Mouse (Mus musculus): Measurements from ENCODE around the gene S100a3. TPM values are rescaled to one million over a fixed set of nuclear protein-coding genes. Genes with fewer than 3 reads are reported as not detected.

S100a3 gene
- polyA plus RNA-seq, 1 experiment from 2014 or later = 0.44 TPM

- no peak overlapping the region for H3K9ac ChIP-seq (replicated peaks; ENCODE audit: low read length)
- H3K36me3 ChIP-seq (ENCODE audit: insufficient read depth, low read length) = no peaks in the 10 kb centered on the region
- no peak overlapping the region for H3K27ac ChIP-seq (ENCODE audit: low read length)
- no peaks in the 10 kb centered on the region for H3K27me3 ChIP-seq (ENCODE audit: insufficient read depth, low read length)
- no peak for ATAC-seq (ENCODE audit: low FRiP score, low TSS enrichment)
- no peak overlapping the region for H3K4me2 ChIP-seq (replicated peaks; ENCODE audit: low read depth, low read length)
- H3K4me3 ChIP-seq (ENCODE audit: low read length) = no peak overlapping the region
- peaks cover 9% of the 10 kb centered on the region; the same call in 1 of the 2 replicates for H3K4me1 ChIP-seq (ENCODE audit: insufficient read depth, low read length)
- no peaks in the 10 kb centered on the region for H3K9me3 ChIP-seq (ENCODE audit: low read length)
- 74% methylated on average over 2 of the region's 2 CpGs for WGBS
Observed at GRCm38 (mm10) chr3:90550421-90550790, 10.0 kb upstream of the S100a3 start.

- H3K27me3 ChIP-seq (ENCODE audit: insufficient read depth, low read length) = no peaks in the 10 kb centered on the region
- H3K9ac ChIP-seq (replicated peaks; ENCODE audit: low read length) = no peak overlapping the region
- no peak overlapping the region for H3K4me2 ChIP-seq (replicated peaks; ENCODE audit: low read depth, low read length)
- H3K4me1 ChIP-seq (ENCODE audit: insufficient read depth, low read length) = peaks cover 9% of the 10 kb centered on the region; the same call in 1 of the 2 replicates
- H3K4me3 ChIP-seq (ENCODE audit: low read length) = no peak overlapping the region
- no peaks in the 10 kb centered on the region for H3K36me3 ChIP-seq (ENCODE audit: insufficient read depth, low read length)
- H3K27ac ChIP-seq (ENCODE audit: low read length) = no peak overlapping the region
- no peaks in the 10 kb centered on the region for H3K9me3 ChIP-seq (ENCODE audit: low read length)
- WGBS = 65% methylated on average over 2 of the region's 2 CpGs
- no peak for ATAC-seq (ENCODE audit: low FRiP score, low TSS enrichment)
Observed at GRCm38 (mm10) chr3:90552231-90552630, 8.1 kb upstream of the S100a3 start.

GRCm38 (mm10) chr3:90555954-90556353 lies 4.4 kb upstream of the S100a3 start:
- Histone ChIP-seq H3K9ac (replicated peaks; ENCODE audit: low read length) (no peak overlapping the region), H3K4me3 (ENCODE audit: low read length) (no peak overlapping the region), H3K9me3 (ENCODE audit: low read length) (no peaks in the 10 kb centered on the region), H3K4me1 (ENCODE audit: insufficient read depth, low read length) (no peaks in the 10 kb centered on the region), H3K27ac (ENCODE audit: low read length) (no peak overlapping the region), H3K36me3 (ENCODE audit: insufficient read depth, low read length) (no peaks in the 10 kb centered on the region), H3K27me3 (ENCODE audit: insufficient read depth, low read length) (no peaks in the 10 kb centered on the region), H3K4me2 (replicated peaks; ENCODE audit: low read depth, low read length) (no peak overlapping the region)
- 70% methylated on average over 5 of the region's 5 CpGs for WGBS
- ATAC-seq (ENCODE audit: low FRiP score, low TSS enrichment) = no peak

GRCm38 (mm10) chr3:90574691-90575090 lies 14.3 kb downstream of the S100a3 start:
- Histone ChIP-seq H3K4me3 (ENCODE audit: low read length) (no peak overlapping the region), H3K36me3 (ENCODE audit: insufficient read depth, low read length) (no peaks in the 10 kb centered on the region), H3K27ac (ENCODE audit: low read length) (no peak overlapping the region), H3K9ac (replicated peaks; ENCODE audit: low read length) (no peak overlapping the region), H3K9me3 (ENCODE audit: low read length) (no peaks in the 10 kb centered on the region), H3K4me2 (replicated peaks; ENCODE audit: low read depth, low read length) (no peak overlapping the region), H3K27me3 (ENCODE audit: insufficient read depth, low read length) (no peaks in the 10 kb centered on the region), H3K4me1 (ENCODE audit: insufficient read depth, low read length) (no peaks in the 10 kb centered on the region)
- no peak for ATAC-seq (ENCODE audit: low FRiP score, low TSS enrichment)
- 88% methylated on average over 5 of the region's 5 CpGs for WGBS

GRCm38 (mm10) chr3:90575320-90575719 lies 14.9 kb downstream of the S100a3 start:
- Histone ChIP-seq H3K27ac (ENCODE audit: low read length) (no peak overlapping the region), H3K9me3 (ENCODE audit: low read length) (no peaks in the 10 kb centered on the region), H3K4me3 (ENCODE audit: low read length) (no peak overlapping the region), H3K9ac (replicated peaks; ENCODE audit: low read length) (no peak overlapping the region), H3K36me3 (ENCODE audit: insufficient read depth, low read length) (no peaks in the 10 kb centered on the region), H3K4me2 (replicated peaks; ENCODE audit: low read depth, low read length) (no peak overlapping the region), H3K27me3 (ENCODE audit: insufficient read depth, low read length) (no peaks in the 10 kb centered on the region), H3K4me1 (ENCODE audit: insufficient read depth, low read length) (no peaks in the 10 kb centered on the region)
- no peak for ATAC-seq (ENCODE audit: low FRiP score, low TSS enrichment)
- 64% methylated on average over 3 of the region's 3 CpGs for WGBS

- ATAC-seq (ENCODE audit: low FRiP score, low TSS enrichment) = no peak
Observed at GRCm38 (mm10) chr3:90576351-90577001, 16.1 kb downstream of the S100a3 start.

GRCm38 (mm10) chr3:90579433-90579832 lies 19.1 kb downstream of the S100a3 start:
- no peaks in the 10 kb centered on the region for H3K36me3 ChIP-seq (ENCODE audit: insufficient read depth, low read length)
- WGBS = 32% methylated on average over 7 of the region's 7 CpGs
- H3K4me2 ChIP-seq (replicated peaks; ENCODE audit: low read depth, low read length) = no peak overlapping the region
- no peak overlapping the region for H3K4me3 ChIP-seq (ENCODE audit: low read length)
- H3K27me3 ChIP-seq (ENCODE audit: insufficient read depth, low read length) = no peaks in the 10 kb centered on the region
- no peak for ATAC-seq (ENCODE audit: low FRiP score, low TSS enrichment)
- H3K9me3 ChIP-seq (ENCODE audit: low read length) = no peaks in the 10 kb centered on the region
- no peak overlapping the region for H3K9ac ChIP-seq (replicated peaks; ENCODE audit: low read length)
- H3K27ac ChIP-seq (ENCODE audit: low read length) = no peak overlapping the region
- no peaks in the 10 kb centered on the region for H3K4me1 ChIP-seq (ENCODE audit: insufficient read depth, low read length)

More at GRCm38 (mm10) chr3:90576351-90577001, 16.1 kb downstream of the S100a3 start:
- H3K4me2 ChIP-seq (replicated peaks; ENCODE audit: low read depth, low read length) = no peak overlapping the region
- no peak overlapping the region for H3K4me3 ChIP-seq (ENCODE audit: low read length)
- no peak overlapping the region for H3K9ac ChIP-seq (replicated peaks; ENCODE audit: low read length)
- no peaks in the 10 kb centered on the region for H3K27me3 ChIP-seq (ENCODE audit: insufficient read depth, low read length)
- H3K27ac ChIP-seq (ENCODE audit: low read length) = no peak overlapping the region
- H3K4me1 ChIP-seq (ENCODE audit: insufficient read depth, low read length) = no peaks in the 10 kb centered on the region
- no peaks in the 10 kb centered on the region for H3K36me3 ChIP-seq (ENCODE audit: insufficient read depth, low read length)
- no peaks in the 10 kb centered on the region for H3K9me3 ChIP-seq (ENCODE audit: low read length)
- WGBS = 60% methylated on average over 10 of the region's 10 CpGs

- WGBS = 92% methylated on average over 5 of the region's 5 CpGs
- ATAC-seq (ENCODE audit: low FRiP score, low TSS enrichment) = no peak
Observed at GRCm38 (mm10) chr3:90581141-90581540, 20.8 kb downstream of the S100a3 start.

GRCm38 (mm10) chr3:90582156-90582555 lies 21.8 kb downstream of the S100a3 start:
- no peak overlapping the region for H3K27ac ChIP-seq (ENCODE audit: low read length)
- no peak overlapping the region for H3K9ac ChIP-seq (replicated peaks; ENCODE audit: low read length)
- no peaks in the 10 kb centered on the region for H3K27me3 ChIP-seq (ENCODE audit: insufficient read depth, low read length)
- no peak overlapping the region for H3K4me3 ChIP-seq (ENCODE audit: low read length)
- no peak for ATAC-seq (ENCODE audit: low FRiP score, low TSS enrichment)
- no peaks in the 10 kb centered on the region for H3K36me3 ChIP-seq (ENCODE audit: insufficient read depth, low read length)
- no peak overlapping the region for H3K4me2 ChIP-seq (replicated peaks; ENCODE audit: low read depth, low read length)
- peaks cover 6% of the 10 kb centered on the region; the same call in 1 of the 2 replicates for H3K4me1 ChIP-seq (ENCODE audit: insufficient read depth, low read length)
- 94% methylated on average over 1 of the region's 1 CpGs for WGBS
- no peaks in the 10 kb centered on the region for H3K9me3 ChIP-seq (ENCODE audit: low read length)

More at GRCm38 (mm10) chr3:90581141-90581540, 20.8 kb downstream of the S100a3 start:
- Histone ChIP-seq H3K4me3 (ENCODE audit: low read length) (no peak overlapping the region), H3K4me2 (replicated peaks; ENCODE audit: low read depth, low read length) (no peak overlapping the region), H3K27ac (ENCODE audit: low read length) (no peak overlapping the region), H3K9ac (replicated peaks; ENCODE audit: low read length) (no peak overlapping the region), H3K27me3 (ENCODE audit: insufficient read depth, low read length) (no peaks in the 10 kb centered on the region), H3K36me3 (ENCODE audit: insufficient read depth, low read length) (no peaks in the 10 kb centered on the region), H3K4me1 (ENCODE audit: insufficient read depth, low read length) (0 out of 2 replicates have a peak, but pooled peaks cover 3% of the 10 kb centered on the region), H3K9me3 (ENCODE audit: low read length) (no peaks in the 10 kb centered on the region)

GRCm38 (mm10) chr3:90582556-90582955 lies 22.2 kb downstream of the S100a3 start:
- H3K4me2 ChIP-seq (replicated peaks; ENCODE audit: low read depth, low read length) = no peak overlapping the region
- H3K4me3 ChIP-seq (ENCODE audit: low read length) = no peak overlapping the region
- H3K36me3 ChIP-seq (ENCODE audit: insufficient read depth, low read length) = no peaks in the 10 kb centered on the region
- H3K4me1 ChIP-seq (ENCODE audit: insufficient read depth, low read length) = peaks cover 9% of the 10 kb centered on the region; the same call in 1 of the 2 replicates
- no peak overlapping the region for H3K27ac ChIP-seq (ENCODE audit: low read length)
- no peak overlapping the region for H3K9ac ChIP-seq (replicated peaks; ENCODE audit: low read length)
- ATAC-seq (ENCODE audit: low FRiP score, low TSS enrichment) = no peak
- H3K9me3 ChIP-seq (ENCODE audit: low read length) = no peaks in the 10 kb centered on the region
- WGBS = 72% methylated on average over 4 of the region's 4 CpGs
- no peaks in the 10 kb centered on the region for H3K27me3 ChIP-seq (ENCODE audit: insufficient read depth, low read length)
